Mouse (Mus musculus): ENCODE results near the gene Mmp25.
"Not testable (repeated sequence)": the region's sequence is repeated elsewhere in the genome, so short reads cannot be mapped to it uniquely, and the experiment has no call there.

The Mmp25 gene

GRCm38 (mm10) chr17:23600641-23601622 is 44.1 kb downstream of the Mmp25 start, which contains the start of gene Zscan10:
Gene Zscan10, plus strand, starts transcription at chr17:23600856.
- no peak for DNase-seq (ENCODE audit: extremely low read depth, low read depth)

- DNase-seq (ENCODE audit: extremely low read depth, low read depth): peak; percentile 75
Observed at GRCm38 (mm10) chr17:23599605-23600063, 45.4 kb downstream of the Mmp25 start.

GRCm38 (mm10) chr17:23598582-23599552 is 46.2 kb downstream of the Mmp25 start, which contains the start of gene Zfp13:
Gene Zfp13, minus strand, starts transcription at chr17:23599487.
- peak; percentile 97 for DNase-seq (ENCODE audit: extremely low read depth, low read depth)

DNA sequence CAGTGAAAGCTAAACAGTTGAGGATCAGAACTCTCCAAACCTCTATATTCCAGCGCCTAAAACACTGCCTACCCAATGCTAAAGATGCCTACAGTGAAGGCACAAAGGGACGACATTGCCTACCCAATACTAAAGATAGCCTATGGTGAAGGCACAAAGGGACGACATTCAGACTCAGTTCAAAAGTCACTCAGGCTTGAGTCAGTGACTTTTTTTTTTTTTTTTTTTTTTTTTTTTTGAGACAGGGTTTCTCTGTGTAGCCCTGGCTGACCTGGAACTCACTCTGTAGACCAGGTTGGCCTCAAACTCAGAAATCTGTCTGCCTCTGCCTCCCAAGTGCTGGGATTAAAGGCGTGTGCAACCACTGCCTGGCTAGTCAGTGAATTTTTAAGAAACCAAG is 49.9 kb downstream of the Mmp25 start:
- not testable (repeated sequence) for DNase-seq (ENCODE audit: extremely low read depth, low read depth)

DNA sequence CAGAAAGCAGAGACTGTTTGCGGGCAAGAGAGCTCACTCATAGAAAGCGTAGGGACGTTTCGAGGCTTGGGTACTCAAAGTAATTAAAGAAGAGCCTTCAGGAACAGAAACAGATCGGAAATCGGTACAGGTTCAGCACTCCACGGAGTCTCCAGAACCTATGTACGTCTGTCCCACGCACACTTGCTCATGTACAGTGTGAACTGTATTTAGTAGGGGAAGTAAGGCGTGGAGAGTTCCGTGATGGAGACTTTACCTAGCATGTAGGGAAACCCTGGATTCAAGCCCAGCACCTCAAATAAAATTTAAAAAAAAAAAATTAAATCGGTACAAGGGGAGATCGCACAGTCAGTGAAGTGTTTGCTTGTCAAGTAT is 52.2 kb downstream of the Mmp25 start:
- DNase-seq (ENCODE audit: extremely low read depth, low read depth): no peak

DNA sequence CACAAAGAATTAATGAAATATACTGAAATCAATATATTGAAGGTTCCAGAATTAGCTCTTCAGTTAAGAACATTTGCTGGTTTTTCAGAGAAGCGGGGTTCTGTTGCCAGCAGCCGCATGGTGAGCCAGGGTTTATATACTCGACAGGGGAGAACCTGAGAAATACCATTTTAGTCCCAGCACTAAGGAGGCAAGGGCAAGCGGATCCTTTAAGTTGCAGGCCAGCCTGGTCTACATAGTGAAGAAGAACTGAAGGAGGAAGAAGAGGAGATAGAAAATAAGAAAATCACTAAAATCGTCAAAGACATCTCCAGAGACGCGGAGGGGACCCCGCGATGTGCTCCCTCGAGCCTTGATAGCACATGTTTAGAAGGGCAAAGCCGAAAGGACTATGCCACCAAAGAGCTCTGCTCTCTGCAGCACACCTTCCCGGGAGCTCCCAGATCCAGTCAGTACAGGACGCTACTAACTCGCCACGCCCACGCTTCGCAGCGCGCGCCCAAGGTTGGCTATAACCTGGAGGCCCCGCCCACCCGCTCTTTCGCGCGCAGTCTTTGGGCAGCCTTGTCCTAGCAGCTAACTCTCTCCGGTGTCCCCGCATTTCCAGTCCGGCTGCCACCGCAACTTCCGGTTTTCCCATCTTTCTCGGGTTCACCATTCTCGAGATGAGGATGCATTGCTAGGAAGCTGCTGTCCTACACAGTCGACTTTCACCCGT is 52.7 kb downstream of the Mmp25 start:
- DNase-seq (ENCODE audit: extremely low read depth, low read depth): peak; percentile 89

GRCm38 (mm10) chr17:23587253-23587652 is 57.8 kb downstream of the Mmp25 start:
- DNase-seq (ENCODE audit: extremely low read depth, low read depth): no peak

DNA sequence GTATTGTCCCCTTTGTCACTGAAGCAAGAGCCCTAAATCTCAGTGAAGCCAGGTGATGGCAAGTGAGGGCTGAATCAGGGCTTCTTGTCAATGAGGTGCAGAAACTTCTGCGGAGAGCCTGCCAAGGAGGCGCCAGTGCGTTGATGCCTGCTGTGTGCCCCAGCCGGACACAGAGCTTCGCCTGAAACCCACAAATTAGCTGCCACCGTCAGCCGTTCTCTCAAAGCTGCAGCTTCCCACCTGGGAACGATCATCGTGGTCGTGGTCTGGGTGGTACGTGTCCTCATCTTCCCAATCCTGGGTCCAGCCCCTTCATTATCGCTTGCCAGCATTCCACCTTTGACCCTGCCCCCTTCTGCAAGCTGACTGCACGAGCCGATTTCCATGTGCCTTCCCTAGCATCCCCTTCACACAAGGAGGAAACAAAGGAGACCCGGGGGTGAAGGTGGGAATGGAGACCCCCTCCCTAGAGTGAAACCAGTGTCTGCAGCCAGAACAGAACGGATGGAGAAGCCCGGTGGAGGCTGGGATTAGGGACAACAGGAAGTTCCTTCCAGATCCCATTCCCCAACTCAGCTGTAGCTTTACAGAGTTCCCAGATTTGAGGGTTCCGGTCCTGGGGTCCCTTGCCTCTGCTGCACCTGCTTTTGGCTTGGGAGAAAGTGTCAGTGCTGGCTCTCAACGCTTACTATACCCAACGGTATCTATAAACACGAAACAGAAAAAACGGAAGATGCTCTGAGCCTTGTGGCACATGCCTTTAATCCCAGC is 59.2 kb downstream of the Mmp25 start:
- no peak for DNase-seq (ENCODE audit: extremely low read depth, low read depth)

DNA sequence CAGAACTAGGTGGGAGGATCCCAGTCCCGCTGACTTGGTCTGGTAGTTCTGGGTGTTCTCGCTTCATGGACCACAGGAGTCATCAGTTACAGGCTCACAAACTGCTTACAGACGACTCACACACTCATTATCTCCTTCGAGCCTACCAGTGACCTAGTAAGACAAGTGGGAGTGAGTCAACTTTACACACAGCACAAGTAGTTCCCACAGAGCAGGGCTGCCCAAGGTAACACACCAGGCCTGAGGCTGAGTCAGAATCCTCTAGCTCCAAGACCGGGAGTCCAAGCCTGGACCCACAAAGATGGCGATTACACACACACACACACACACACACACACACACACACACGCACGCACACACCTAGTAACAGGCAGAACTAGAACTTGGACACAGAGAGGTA is 60.3 kb downstream of the Mmp25 start:
- DNase-seq (ENCODE audit: extremely low read depth, low read depth): no peak

Data from MEL-GATA-1-ER (cell line).